Mouse (Mus musculus): ENCODE data around the gene Kif18b. TPM values are rescaled to one million over a fixed set of nuclear protein-coding genes. Genes with fewer than 3 reads are reported as not detected.
A peak's percentile ranks its signal among the peaks of the same experiment; 100 is the strongest.

The Kif18b gene
- polyA plus RNA-seq (2016; fragmentation: Nextera tagmentation; extraction: Ambion mirVana) = 6.4 and 8.6 TPM in 2 replicates

DNA sequence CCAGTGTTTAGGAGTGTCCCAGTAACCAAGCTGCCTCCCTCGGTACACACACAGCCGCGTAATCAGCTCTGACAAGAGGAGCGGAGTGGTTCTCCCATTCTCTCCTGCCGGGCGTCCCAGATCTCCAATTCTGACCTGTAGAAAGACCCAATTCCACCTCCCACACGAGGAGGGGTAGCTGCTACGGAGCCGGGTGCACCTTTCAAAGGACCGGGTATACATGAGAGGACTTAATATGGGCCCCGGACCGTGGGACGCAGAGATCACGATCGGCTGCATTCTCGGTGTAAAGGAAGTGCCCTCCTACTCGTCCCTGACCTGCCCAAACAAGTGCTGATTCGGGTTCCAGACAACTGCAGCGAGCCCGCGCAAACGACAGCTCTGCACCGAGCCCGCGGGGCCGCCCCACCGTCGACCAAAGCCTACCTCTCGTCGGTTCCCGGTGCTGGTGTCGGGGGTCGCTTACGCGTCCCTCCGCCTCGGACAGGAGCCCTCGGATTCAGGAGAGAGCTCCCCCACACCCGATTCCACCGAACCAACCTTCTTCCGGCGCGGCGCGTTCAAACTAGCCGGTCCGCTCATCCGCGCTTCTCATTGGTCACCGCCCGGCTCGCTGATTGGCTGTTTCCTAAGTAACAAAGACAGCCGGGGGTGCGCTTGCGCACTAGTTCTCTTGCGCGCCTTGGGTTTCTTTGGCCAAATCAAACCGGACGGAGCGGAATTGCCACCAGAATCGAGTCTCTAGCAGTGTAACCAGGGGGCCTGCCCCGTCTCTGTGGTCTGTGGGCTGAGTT, at the start of gene Kif18b:
TSS of gene Kif18b (minus strand) at position 568 of the 794 bp plus-strand sequence.
- peak within 1 kb of the TSS; percentile 72 for H3K27ac ChIP-seq (ENCODE audit: poor library complexity, severe bottlenecking)
- WGBS = under 1% methylated on average over 62 of the region's 62 CpGs

GRCm38 (mm10) chr11:102972326-102972725, 47.4 kb upstream of the Kif18b start:
- 65% methylated on average over 1 of the region's 1 CpGs for WGBS
- Histone ChIP-seq H3K9me3 (replicated peaks) (no peaks in the 10 kb centered on the region), H3K36me3 (no peaks in the 10 kb centered on the region), H3K9ac (no peak overlapping the region), H3K27me3 (replicated peaks) (peaks cover 55% of the 10 kb centered on the region), H3K4me1 (replicated peaks) (no peaks in the 10 kb centered on the region), H3K4me3 (no peak overlapping the region), H3K27ac (ENCODE audit: poor library complexity, severe bottlenecking) (no peak overlapping the region), H3K4me2 (no peak overlapping the region)
- ATAC-seq (ENCODE audit: insufficient number of reproducible peaks, low FRiP score) = no peak

More for the DNA sequence above, at the start of gene Kif18b:
- Histone ChIP-seq H3K36me3 (peaks cover 8% of the 10 kb centered on the region), H3K4me2 (peak within 1 kb of the TSS; percentile 79), H3K4me3 (peak within 1 kb of the TSS; percentile 82), H3K27me3 (replicated peaks) (no peaks in the 10 kb centered on the region; the same call in 1 of the 2 replicates), H3K9me3 (replicated peaks) (no peaks in the 10 kb centered on the region), H3K4me1 (replicated peaks) (peaks cover 19% of the 10 kb centered on the region), H3K9ac (peak within 1 kb of the TSS; percentile 81)
- ATAC-seq (ENCODE audit: insufficient number of reproducible peaks, low FRiP score) = peak; percentile 94

GRCm38 (mm10) chr11:102971604-102972003, 46.7 kb upstream of the Kif18b start:
- no peaks in the 10 kb centered on the region for H3K4me1 ChIP-seq (replicated peaks)
- ATAC-seq (ENCODE audit: insufficient number of reproducible peaks, low FRiP score) = no peak
- no peak overlapping the region for H3K9ac ChIP-seq
- peaks cover 61% of the 10 kb centered on the region for H3K27me3 ChIP-seq (replicated peaks)
- H3K9me3 ChIP-seq (replicated peaks) = no peaks in the 10 kb centered on the region
- H3K4me3 ChIP-seq = no peak overlapping the region
- no peaks in the 10 kb centered on the region for H3K36me3 ChIP-seq
- H3K4me2 ChIP-seq = no peak overlapping the region
- no peak overlapping the region for H3K27ac ChIP-seq (ENCODE audit: poor library complexity, severe bottlenecking)
- 50% methylated on average over 5 of the region's 5 CpGs for WGBS

GRCm38 (mm10) chr11:102964547-102965091, 39.7 kb upstream of the Kif18b start:
- Histone ChIP-seq H3K9me3 (replicated peaks) (no peaks in the 10 kb centered on the region), H3K9ac (no peak overlapping the region), H3K4me3 (no peak overlapping the region), H3K4me2 (no peak overlapping the region), H3K27ac (ENCODE audit: poor library complexity, severe bottlenecking) (no peak overlapping the region), H3K4me1 (replicated peaks) (peaks cover 15% of the 10 kb centered on the region), H3K36me3 (no peaks in the 10 kb centered on the region), H3K27me3 (replicated peaks) (peaks cover 71% of the 10 kb centered on the region)
- 65% methylated on average over 16 of the region's 16 CpGs for WGBS
- no peak for ATAC-seq (ENCODE audit: insufficient number of reproducible peaks, low FRiP score)

DNA sequence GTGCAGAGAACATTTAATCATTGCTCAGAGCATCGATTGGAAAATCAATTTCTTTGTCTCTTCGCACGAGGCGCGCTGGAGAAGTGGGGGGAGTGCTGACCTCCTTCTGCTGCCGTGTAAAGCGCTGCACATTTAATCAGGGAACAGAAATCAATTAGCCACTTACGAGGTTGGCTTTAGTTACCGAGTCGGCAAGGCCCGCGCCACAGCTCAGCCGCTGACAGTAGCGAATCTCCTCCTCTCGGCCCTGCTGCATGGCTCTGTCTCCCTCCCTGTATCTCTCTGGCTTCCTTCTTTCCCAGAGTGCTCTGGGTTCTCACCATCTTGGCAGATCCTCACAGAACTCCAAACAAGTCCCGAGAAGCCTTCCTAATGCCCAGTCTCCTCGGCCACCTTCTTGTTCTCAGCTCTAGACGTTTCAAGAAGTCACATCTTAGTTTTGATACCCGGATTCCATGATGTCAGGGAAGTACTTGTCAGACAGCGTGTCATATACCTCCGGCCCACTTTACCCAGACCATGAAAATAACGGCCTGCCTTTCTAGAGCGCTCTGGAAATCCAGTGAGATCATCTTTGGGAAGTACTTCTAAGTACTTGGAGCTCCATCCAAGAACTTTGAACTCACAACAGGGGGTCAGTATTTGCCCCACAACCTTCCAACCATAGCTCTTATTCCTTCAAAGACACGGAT, 39.1 kb upstream of the Kif18b start:
- H3K4me3 ChIP-seq = no peak overlapping the region
- H3K9ac ChIP-seq = peak overlapping the region; percentile 47
- WGBS = 20% methylated on average over 24 of the region's 24 CpGs
- H3K4me1 ChIP-seq (replicated peaks) = peaks cover 15% of the 10 kb centered on the region
- H3K9me3 ChIP-seq (replicated peaks) = no peaks in the 10 kb centered on the region
- H3K27ac ChIP-seq (ENCODE audit: poor library complexity, severe bottlenecking) = no peak overlapping the region
- ATAC-seq (ENCODE audit: insufficient number of reproducible peaks, low FRiP score) = no peak
- peaks cover 65% of the 10 kb centered on the region for H3K27me3 ChIP-seq (replicated peaks)
- H3K36me3 ChIP-seq = no peaks in the 10 kb centered on the region
- peak overlapping the region; percentile 51 for H3K4me2 ChIP-seq

DNA sequence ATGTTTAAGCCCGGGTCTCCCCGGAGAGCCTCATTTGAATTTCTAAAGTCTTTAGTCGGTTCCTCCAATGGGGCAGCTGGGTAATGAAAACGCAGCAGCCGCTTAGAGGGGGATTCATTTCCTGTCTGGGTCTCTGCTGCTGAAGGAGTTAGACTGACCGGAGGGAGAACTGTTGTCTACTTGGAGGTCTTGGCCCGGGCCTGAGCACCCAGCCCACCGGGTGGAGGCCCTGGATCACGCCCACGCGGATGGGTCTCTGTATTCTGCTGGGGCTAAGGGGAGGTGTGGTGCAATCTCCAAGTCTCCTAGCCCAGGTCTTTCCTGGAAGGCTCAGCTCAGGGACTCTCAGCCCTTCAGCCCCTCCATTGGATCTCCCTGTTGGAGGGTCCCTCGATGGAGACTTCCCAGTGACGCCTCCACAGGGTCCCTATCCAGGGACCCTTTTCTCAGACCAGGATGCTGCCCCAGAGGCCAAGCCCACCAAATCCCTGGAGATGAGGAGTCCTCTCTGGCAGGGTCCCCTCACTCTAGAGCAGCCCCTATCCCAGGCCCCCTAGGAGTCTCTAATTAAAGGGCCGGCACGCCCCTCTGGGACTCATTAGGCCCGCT, 38.4 kb upstream of the Kif18b start:
- Histone ChIP-seq H3K36me3 (no peaks in the 10 kb centered on the region), H3K9me3 (replicated peaks) (no peaks in the 10 kb centered on the region), H3K27ac (ENCODE audit: poor library complexity, severe bottlenecking) (no peak overlapping the region), H3K4me2 (peak overlapping the region; percentile 51), H3K27me3 (replicated peaks) (peaks cover 59% of the 10 kb centered on the region), H3K4me1 (replicated peaks) (peaks cover 15% of the 10 kb centered on the region), H3K9ac (peak overlapping the region; percentile 47), H3K4me3 (no peak overlapping the region)
- WGBS = 6% methylated on average over 16 of the region's 16 CpGs
- no peak for ATAC-seq (ENCODE audit: insufficient number of reproducible peaks, low FRiP score)

- Histone ChIP-seq H3K27me3 (replicated peaks) (peaks cover 55% of the 10 kb centered on the region), H3K27ac (ENCODE audit: poor library complexity, severe bottlenecking) (no peak overlapping the region), H3K4me1 (replicated peaks) (peaks cover 15% of the 10 kb centered on the region), H3K4me2 (peak overlapping the region; percentile 51), H3K9ac (no peak overlapping the region), H3K36me3 (no peaks in the 10 kb centered on the region), H3K4me3 (no peak overlapping the region; the same call in 1 of the 2 replicates), H3K9me3 (replicated peaks) (no peaks in the 10 kb centered on the region)
- WGBS = 39% methylated on average over 7 of the region's 7 CpGs
- ATAC-seq (ENCODE audit: insufficient number of reproducible peaks, low FRiP score) = no peak
These were observed 37.9 kb upstream of the Kif18b start for GRCm38 (mm10) chr11:102962861-102963245.

GRCm38 (mm10) chr11:102961082-102961481, 36.2 kb upstream of the Kif18b start:
- no peak overlapping the region for H3K9ac ChIP-seq
- peaks cover 20% of the 10 kb centered on the region for H3K4me1 ChIP-seq (replicated peaks)
- H3K36me3 ChIP-seq = no peaks in the 10 kb centered on the region
- no peak overlapping the region for H3K4me2 ChIP-seq
- H3K27me3 ChIP-seq (replicated peaks) = peaks cover 50% of the 10 kb centered on the region
- H3K27ac ChIP-seq (ENCODE audit: poor library complexity, severe bottlenecking) = no peak overlapping the region
- no peak for ATAC-seq (ENCODE audit: insufficient number of reproducible peaks, low FRiP score)
- H3K4me3 ChIP-seq = no peak overlapping the region
- WGBS = 74% methylated on average over 4 of the region's 4 CpGs
- H3K9me3 ChIP-seq (replicated peaks) = no peaks in the 10 kb centered on the region

DNA sequence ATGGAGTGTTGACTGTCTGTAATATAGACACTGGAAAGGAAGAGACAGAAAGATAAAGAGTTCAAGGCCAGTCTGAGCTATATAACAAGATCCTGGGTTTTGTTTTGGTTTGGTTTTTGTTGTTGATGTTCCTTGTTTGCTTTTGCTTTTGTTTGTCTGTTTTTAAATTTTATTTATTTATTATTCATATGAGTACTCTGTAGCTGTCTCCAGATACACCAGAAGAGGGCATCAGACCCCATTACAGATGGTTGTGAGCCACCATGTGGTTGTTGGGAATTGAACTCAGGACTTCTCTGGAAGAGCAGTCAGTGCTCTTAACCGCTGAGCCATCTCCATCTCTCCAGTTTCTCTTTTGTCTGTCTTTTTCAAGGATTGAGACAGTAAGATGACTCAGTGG, 33.9 kb upstream of the Kif18b start:
- WGBS = 78% methylated on average over 1 of the region's 1 CpGs
- no peak overlapping the region for H3K4me2 ChIP-seq
- H3K9ac ChIP-seq = no peak overlapping the region
- H3K4me1 ChIP-seq (replicated peaks) = peaks cover 25% of the 10 kb centered on the region
- ATAC-seq (ENCODE audit: insufficient number of reproducible peaks, low FRiP score) = no peak
- H3K9me3 ChIP-seq (replicated peaks) = no peaks in the 10 kb centered on the region
- no peak overlapping the region for H3K4me3 ChIP-seq
- peaks cover 35% of the 10 kb centered on the region for H3K27me3 ChIP-seq (replicated peaks)
- no peaks in the 10 kb centered on the region for H3K36me3 ChIP-seq
- no peak overlapping the region for H3K27ac ChIP-seq (ENCODE audit: poor library complexity, severe bottlenecking)

GRCm38 (mm10) chr11:102958431-102958830, 33.5 kb upstream of the Kif18b start:
- H3K36me3 ChIP-seq = no peaks in the 10 kb centered on the region
- ATAC-seq (ENCODE audit: insufficient number of reproducible peaks, low FRiP score) = no peak

GRCm38 (mm10) chr11:102957692-102958091, 32.8 kb upstream of the Kif18b start:
- Histone ChIP-seq H3K4me2 (no peak overlapping the region), H3K27me3 (replicated peaks) (peaks cover 33% of the 10 kb centered on the region), H3K9me3 (replicated peaks) (no peaks in the 10 kb centered on the region), H3K9ac (no peak overlapping the region), H3K27ac (ENCODE audit: poor library complexity, severe bottlenecking) (no peak overlapping the region), H3K4me1 (replicated peaks) (peaks cover 13% of the 10 kb centered on the region), H3K4me3 (no peak overlapping the region), H3K36me3 (no peaks in the 10 kb centered on the region)
- 77% methylated on average over 8 of the region's 8 CpGs for WGBS
- ATAC-seq (ENCODE audit: insufficient number of reproducible peaks, low FRiP score) = no peak

More at GRCm38 (mm10) chr11:102958431-102958830, 33.5 kb upstream of the Kif18b start:
- H3K27me3 ChIP-seq (replicated peaks) = peaks cover 32% of the 10 kb centered on the region
- no peak overlapping the region for H3K4me2 ChIP-seq
- WGBS = 85% methylated on average over 6 of the region's 6 CpGs
- H3K27ac ChIP-seq (ENCODE audit: poor library complexity, severe bottlenecking) = no peak overlapping the region
- peaks cover 20% of the 10 kb centered on the region for H3K4me1 ChIP-seq (replicated peaks)
- no peak overlapping the region for H3K9ac ChIP-seq
- no peaks in the 10 kb centered on the region for H3K9me3 ChIP-seq (replicated peaks)
- no peak overlapping the region for H3K4me3 ChIP-seq
